Mouse (Mus musculus): Measurements from ENCODE around the gene Kcnc3.

DNA sequence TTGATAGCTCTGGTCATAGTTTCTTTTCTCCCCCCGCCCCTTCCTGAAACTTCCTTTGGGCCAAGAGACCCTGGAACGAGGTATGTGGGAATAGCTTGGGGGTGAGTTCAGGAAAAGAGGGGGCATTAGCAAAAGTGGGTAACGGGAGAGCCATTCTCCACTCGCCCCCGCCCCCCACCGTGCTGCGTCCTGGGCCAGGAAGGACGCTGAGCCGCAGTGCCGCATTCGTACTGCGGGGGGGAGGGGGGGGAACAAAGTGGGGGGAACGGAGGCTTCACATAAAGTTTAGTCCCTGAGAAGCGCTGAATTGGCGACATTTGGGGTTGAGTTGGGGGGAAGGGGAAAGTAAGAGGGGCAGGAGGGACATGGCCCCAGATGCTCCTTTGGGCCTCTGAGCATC, 2.6 kb downstream of the Kcnc3 start:
- TF ChIP-seq POLR2A (IDR thresholded peaks at IDR 0.05; ENCODE audit: borderline replicate concordance, low read depth, low read length) (no peak), CTCF (IDR thresholded peaks at IDR 0.05; ENCODE audit: low read depth, low read length) (no peak)

Measured in bone marrow macrophage, adult 2 months (primary cell).